Mouse (Mus musculus): ENCODE data around the gene Asb11. TPM values are rescaled to one million over a fixed set of nuclear protein-coding genes. Genes with fewer than 3 reads are reported as not detected.

Gene Asb11
- polyA plus RNA-seq, 1 experiment, result 3.0 TPM

DNA sequence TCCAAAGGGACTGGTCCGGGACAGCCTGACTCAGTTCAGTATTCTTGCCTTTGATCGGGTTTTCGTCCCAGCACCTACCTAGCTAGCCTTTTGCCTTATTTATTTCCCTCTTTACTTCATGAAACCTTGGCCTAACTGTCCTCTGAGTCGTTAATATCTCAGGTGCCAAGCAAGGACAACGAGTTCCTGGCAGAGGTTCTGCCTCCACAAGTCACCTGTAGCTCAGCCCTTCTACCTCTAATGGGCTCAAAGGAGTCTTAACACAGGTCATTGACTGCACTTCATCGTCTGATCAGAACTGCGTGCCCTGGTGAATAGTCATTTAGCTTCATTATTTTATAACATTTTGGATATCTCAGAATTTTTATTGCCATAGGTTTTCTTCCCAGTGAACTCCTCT lies 2.7 kb downstream of the Asb11 start:
- DNase-seq, result no peak
- WGBS, result 65% methylated on average over 7 of the region's 7 CpGs
- no peak overlapping the region for H3K4me3 ChIP-seq (replicated peaks; ENCODE audit: extremely low read depth, low read depth, low read length)
- H3K4me1 ChIP-seq (ENCODE audit: control insufficient read depth, insufficient read depth, low read length), result no peaks in the 10 kb centered on the region
- TF ChIP-seq POLR2A (IDR thresholded peaks at IDR 0.05; ENCODE audit: borderline replicate concordance, extremely low read depth, low read depth, low read length), result no peak
- no peak for TF ChIP-seq CTCF (IDR thresholded peaks at IDR 0.05; ENCODE audit: insufficient read depth, low read length)

DNA sequence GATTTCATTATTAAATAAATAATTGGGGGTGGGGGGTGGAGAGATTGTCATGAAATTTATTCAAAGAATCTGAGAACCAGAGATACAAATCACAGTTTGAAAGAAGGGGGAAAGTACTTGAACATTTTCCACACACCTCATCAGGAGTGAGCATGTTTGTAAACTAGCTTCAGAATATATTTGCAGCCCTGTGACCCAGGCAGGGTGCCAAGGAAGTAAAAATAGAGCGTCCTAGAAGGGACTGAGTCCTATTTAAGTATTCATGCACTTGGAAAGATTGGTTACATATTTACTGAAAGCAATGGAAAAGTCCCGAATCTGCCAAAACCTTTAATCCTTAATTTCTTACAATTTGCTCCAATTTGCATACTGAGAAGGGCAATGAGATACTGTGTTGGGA lies 3.3 kb downstream of the Asb11 start:
- Histone ChIP-seq H3K4me1 (ENCODE audit: control insufficient read depth, insufficient read depth, low read length) (no peaks in the 10 kb centered on the region), H3K4me3 (replicated peaks; ENCODE audit: extremely low read depth, low read depth, low read length) (no peak overlapping the region)
- DNase-seq, result no peak
- no peak for TF ChIP-seq POLR2A (IDR thresholded peaks at IDR 0.05; ENCODE audit: borderline replicate concordance, extremely low read depth, low read depth, low read length)
- TF ChIP-seq CTCF (IDR thresholded peaks at IDR 0.05; ENCODE audit: insufficient read depth, low read length), result no peak
- WGBS, result 51% methylated on average over 2 of the region's 2 CpGs

DNA sequence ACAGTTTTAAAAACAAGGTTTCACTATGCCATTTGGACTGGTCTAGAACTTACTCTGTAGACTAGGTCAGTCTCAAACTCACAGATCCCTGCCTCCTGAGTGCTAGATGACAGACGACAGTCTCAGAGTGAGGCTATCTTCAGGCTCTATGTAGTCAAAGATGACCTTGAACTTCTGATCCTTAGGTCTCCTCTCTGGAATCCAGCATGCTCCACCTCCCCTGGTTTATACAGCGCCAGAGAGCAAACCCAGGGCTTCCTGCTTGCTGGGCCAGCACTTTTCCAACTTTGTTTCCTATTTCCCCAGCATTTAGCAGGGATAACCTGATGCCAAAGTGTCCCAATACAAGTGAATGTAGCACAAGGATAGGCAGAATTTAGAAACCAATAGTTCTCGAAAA lies 3.9 kb downstream of the Asb11 start:
- 65% methylated on average over 3 of the region's 3 CpGs for WGBS
- TF ChIP-seq CTCF (IDR thresholded peaks at IDR 0.05; ENCODE audit: insufficient read depth, low read length), result no peak
- H3K4me3 ChIP-seq (replicated peaks; ENCODE audit: extremely low read depth, low read depth, low read length), result no peak overlapping the region
- H3K4me1 ChIP-seq (ENCODE audit: control insufficient read depth, insufficient read depth, low read length), result no peaks in the 10 kb centered on the region
- no peak for DNase-seq

DNA sequence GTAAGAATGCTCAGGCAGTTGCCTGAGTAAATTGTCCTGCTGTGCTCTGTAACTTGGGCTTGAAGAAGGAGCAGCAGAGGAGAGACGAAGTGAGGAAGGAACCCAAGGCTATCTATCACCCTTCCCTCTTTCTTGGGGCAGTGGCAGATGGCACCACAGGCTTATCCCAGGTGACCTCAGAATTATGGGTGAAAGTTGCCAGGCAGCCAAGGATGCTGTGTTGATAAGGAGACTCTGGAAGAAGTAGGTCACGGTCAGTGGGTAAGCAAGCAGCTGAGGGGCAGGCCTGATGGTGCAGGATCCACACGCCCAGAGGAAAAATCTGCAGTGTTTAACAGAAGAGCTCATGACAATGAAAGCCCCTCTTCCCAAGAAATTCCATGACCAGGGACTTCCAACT lies 4.5 kb downstream of the Asb11 start:
- TF ChIP-seq POLR2A (IDR thresholded peaks at IDR 0.05; ENCODE audit: borderline replicate concordance, extremely low read depth, low read depth, low read length) (no peak), CTCF (IDR thresholded peaks at IDR 0.05; ENCODE audit: insufficient read depth, low read length) (no peak)
- no peaks in the 10 kb centered on the region for H3K4me1 ChIP-seq (ENCODE audit: control insufficient read depth, insufficient read depth, low read length)
- no peak overlapping the region for H3K4me3 ChIP-seq (replicated peaks; ENCODE audit: extremely low read depth, low read depth, low read length)
- no peak for DNase-seq
- 64% methylated on average over 3 of the region's 3 CpGs for WGBS

DNA sequence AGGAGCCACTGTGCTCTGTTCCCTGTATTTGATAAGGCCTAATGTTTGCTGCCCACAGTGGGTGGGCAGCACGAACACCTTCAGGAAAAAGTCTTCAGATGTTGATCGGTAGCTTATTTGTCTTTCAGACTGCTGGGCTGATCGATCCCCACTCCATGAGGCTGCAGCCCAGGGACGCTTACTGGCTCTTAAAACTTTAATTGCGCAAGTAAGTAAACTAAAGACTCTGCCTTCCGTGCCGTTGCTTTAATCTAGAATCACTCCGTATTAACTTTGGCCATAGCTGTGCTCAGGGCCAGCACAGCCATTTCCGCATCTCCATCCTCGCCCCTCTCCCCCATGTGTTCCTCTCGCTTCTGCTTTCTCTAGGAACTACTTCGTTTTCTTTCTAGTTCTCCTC lies 8.8 kb downstream of the Asb11 start:
- no peaks in the 10 kb centered on the region for H3K4me1 ChIP-seq (ENCODE audit: control insufficient read depth, insufficient read depth, low read length)
- no peak for DNase-seq
- no peak overlapping the region for H3K4me3 ChIP-seq (replicated peaks; ENCODE audit: extremely low read depth, low read depth, low read length)
- TF ChIP-seq POLR2A (IDR thresholded peaks at IDR 0.05; ENCODE audit: borderline replicate concordance, extremely low read depth, low read depth, low read length) (no peak), CTCF (IDR thresholded peaks at IDR 0.05; ENCODE audit: insufficient read depth, low read length) (no peak)
- 64% methylated on average over 12 of the region's 12 CpGs for WGBS

DNA sequence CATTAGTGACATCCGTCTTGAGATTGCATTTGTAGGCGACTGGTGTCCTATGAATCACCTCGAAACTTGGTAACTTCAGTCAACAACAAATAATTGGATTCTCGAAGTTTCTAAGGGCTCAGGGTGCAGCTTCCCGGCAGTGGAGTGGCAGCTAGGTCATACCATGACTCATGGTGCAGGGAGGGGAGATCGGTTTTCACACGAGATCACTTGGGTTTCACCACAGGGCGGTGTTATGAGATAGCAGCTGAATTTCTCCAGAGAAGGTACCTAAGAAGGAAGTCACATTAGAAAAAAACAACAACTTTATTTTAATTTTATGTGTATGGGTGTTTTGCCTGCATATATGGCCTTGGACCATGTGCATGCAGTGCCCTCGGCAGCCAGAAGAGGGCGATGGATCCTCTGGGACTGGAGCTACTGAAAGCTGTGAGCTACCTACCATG lies 9.3 kb downstream of the Asb11 start:
- no peak for DNase-seq
- TF ChIP-seq CTCF (IDR thresholded peaks at IDR 0.05; ENCODE audit: insufficient read depth, low read length) (peak; percentile 37; the same call in 1 of the 2 replicates), POLR2A (IDR thresholded peaks at IDR 0.05; ENCODE audit: borderline replicate concordance, extremely low read depth, low read depth, low read length) (no peak)
- WGBS, result 65% methylated on average over 10 of the region's 10 CpGs
- H3K4me3 ChIP-seq (replicated peaks; ENCODE audit: extremely low read depth, low read depth, low read length), result no peak overlapping the region
- H3K4me1 ChIP-seq (ENCODE audit: control insufficient read depth, insufficient read depth, low read length), result no peaks in the 10 kb centered on the region

DNA sequence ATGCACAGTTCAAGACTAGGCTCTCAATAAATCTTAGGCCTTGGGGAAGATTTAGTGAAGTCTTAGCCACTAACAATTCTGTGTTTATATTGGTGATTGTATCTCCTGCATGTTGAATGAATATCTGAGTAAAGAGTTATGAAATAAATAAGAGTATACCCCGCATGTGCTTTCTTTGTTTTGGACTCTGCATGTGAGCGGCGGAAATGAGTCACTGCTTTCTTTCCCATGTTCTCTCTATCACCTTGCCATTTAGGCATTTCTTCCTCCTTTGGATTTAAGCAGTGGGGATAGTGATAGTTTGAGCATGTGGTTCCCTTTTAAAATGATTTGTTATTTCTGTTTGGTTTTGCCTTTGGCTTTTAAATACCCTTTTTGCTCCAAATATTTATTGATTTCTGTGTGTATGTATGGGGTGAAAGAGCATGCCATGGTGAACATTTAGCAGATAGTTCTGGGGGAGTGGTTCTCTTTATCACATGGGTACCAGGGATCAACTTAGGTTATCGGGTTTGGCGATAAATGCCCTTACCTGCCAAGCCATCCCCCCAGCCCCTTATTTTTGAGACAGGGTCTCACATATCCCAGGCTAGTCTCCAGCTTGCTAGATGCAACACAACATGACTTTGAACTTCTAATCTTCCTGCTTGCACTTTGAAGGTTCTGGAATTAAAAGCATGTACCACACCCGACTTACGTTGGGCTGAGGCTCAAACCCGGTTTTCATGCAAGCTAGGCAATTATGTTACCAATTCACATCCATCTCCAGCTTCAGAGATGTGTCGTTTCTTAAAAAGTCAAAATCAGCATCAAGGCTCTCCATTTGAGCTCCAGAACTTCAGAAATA lies 10.3 kb downstream of the Asb11 start:
- Histone ChIP-seq H3K4me1 (ENCODE audit: control insufficient read depth, insufficient read depth, low read length) (no peaks in the 10 kb centered on the region), H3K4me3 (replicated peaks; ENCODE audit: extremely low read depth, low read depth, low read length) (no peak overlapping the region)
- DNase-seq, result no peak
- 85% methylated on average over 9 of the region's 9 CpGs for WGBS
- no peak for TF ChIP-seq POLR2A (IDR thresholded peaks at IDR 0.05; ENCODE audit: borderline replicate concordance, extremely low read depth, low read depth, low read length)
- TF ChIP-seq CTCF (IDR thresholded peaks at IDR 0.05; ENCODE audit: insufficient read depth, low read length), result no peak

DNA sequence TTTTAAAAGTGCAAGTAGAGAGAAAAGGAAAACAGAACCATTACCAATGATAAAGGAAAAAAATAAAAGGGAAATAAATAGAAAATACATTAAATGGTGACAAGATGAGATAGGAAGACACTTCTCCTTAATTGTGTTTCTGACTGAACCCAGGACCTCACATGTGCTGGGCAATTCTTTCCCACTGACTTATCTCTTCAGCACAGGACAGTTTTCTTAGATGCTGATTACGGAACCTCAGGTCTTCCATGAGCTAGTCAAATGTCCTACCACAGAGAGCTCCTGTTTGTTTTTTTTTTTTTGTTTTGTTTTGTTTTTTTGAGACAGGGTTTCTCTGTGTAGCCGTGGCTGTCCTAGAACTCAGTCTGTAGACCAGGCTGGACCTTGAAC lies 10.9 kb downstream of the Asb11 start:
- DNase-seq, result no peak
- Histone ChIP-seq H3K4me1 (ENCODE audit: control insufficient read depth, insufficient read depth, low read length) (no peaks in the 10 kb centered on the region), H3K4me3 (replicated peaks; ENCODE audit: extremely low read depth, low read depth, low read length) (no peak overlapping the region)
- TF ChIP-seq CTCF (IDR thresholded peaks at IDR 0.05; ENCODE audit: insufficient read depth, low read length) (no peak), POLR2A (IDR thresholded peaks at IDR 0.05; ENCODE audit: borderline replicate concordance, extremely low read depth, low read depth, low read length) (no peak)
- WGBS, result 80% methylated on average over 2 of the region's 2 CpGs

DNA sequence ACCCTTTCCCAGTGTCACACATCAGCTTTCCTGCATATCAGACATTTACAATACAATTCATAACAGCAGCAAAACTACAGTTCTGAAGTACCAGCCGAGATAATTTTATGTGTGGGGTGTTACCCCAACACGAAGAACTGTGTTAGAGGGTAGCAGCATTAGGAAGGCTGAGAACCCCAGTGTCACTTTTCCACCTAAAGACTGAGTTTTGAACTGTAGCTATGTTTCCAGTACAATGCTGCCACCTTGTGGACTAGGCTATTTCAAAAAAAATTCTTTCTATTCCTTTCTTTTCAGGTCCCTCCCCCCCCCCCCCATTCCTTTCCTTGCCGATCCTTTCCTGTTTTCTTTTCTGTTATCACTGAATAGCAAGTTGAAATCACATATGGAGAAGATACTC lies 12.4 kb downstream of the Asb11 start:
- no peak for DNase-seq
- Histone ChIP-seq H3K4me1 (ENCODE audit: control insufficient read depth, insufficient read depth, low read length) (no peaks in the 10 kb centered on the region), H3K4me3 (replicated peaks; ENCODE audit: extremely low read depth, low read depth, low read length) (no peak overlapping the region)
- WGBS, result 36% methylated on average over 3 of the region's 3 CpGs
- TF ChIP-seq CTCF (IDR thresholded peaks at IDR 0.05; ENCODE audit: insufficient read depth, low read length) (0 out of 2 replicates have a peak, but pooled peaks have one; percentile 16), POLR2A (IDR thresholded peaks at IDR 0.05; ENCODE audit: borderline replicate concordance, extremely low read depth, low read depth, low read length) (no peak)

DNA sequence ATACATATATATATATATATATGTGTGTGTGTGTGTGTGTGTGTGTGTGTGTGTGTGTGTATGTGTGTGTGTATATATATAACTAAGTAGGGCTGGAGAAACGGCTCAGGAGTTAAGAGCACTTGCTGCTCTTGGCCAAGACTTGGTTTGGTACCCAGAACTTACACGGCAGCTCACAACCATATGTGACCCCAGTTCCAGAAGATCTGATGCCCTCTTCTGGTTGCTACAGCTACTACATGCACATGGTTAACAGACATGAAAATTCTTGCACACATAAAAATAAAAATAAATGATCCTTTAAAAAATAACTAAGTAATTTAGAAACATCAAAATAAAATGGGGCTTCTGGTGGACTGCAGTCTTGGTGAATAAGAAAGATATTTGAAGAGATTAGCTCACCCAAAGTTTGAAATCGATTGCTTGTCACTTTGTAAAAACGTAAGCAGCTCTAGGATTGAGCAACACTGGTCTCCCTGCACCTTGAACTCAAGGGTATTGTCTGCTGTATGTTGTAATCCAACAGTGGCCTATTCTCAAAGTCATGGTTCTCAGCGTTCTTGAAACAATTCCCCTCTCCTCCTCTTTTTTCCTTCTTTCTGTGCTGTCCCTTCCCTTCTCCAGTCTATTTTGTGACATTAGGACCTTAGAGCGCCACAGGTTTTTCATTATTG lies 22.5 kb downstream of the Asb11 start:
- 62% methylated on average over 6 of the region's 6 CpGs for WGBS
- DNase-seq, result no peak
- H3K4me3 ChIP-seq (replicated peaks; ENCODE audit: extremely low read depth, low read depth, low read length), result no peak overlapping the region
- no peak for TF ChIP-seq CTCF (IDR thresholded peaks at IDR 0.05; ENCODE audit: insufficient read depth, low read length)
- no peak for TF ChIP-seq POLR2A (IDR thresholded peaks at IDR 0.05; ENCODE audit: borderline replicate concordance, extremely low read depth, low read depth, low read length)
- no peaks in the 10 kb centered on the region for H3K4me1 ChIP-seq (ENCODE audit: control insufficient read depth, insufficient read depth, low read length)
